Mouse (Mus musculus) forebrain, postnatal 0 days (tissue): ENCODE results near the gene Arhgap24. TPM values are rescaled to one million over a fixed set of nuclear protein-coding genes. Genes with fewer than 3 reads are reported as not detected.

Experiments
- ATAC-seq: fragments of 200-750 bp; cut with Nextera tagmentation; 2 replicates; pipeline ENCODE4 v1.8.0; 2017; ENCODE audit warnings: mild to moderate bottlenecking, moderate library complexity
- DNase-seq: peaks from one replicate; pipeline ENCODE4 v3.0.0-alpha.2; 2015
- H3K27ac ChIP-seq: fragments of 300-500 bp; sonication (generic); 2 replicates; pipeline ENCODE4 v1.5.1; 2014; ENCODE audit warnings: low read depth, mild to moderate bottlenecking, antibody characterized with exemption, low read length, moderate library complexity, mixed read lengths
- H3K27me3 ChIP-seq: fragments of 300-500 bp; sonication (generic); 2 replicates; pipeline ENCODE4 v1.6.1; 2014; ENCODE audit warnings: mild to moderate bottlenecking, low read length, mixed read lengths; ENCODE audit not compliant: insufficient read depth
- H3K36me3 ChIP-seq: fragments of 300-500 bp; sonication (generic); 2 replicates; pipeline ENCODE4 v1.6.1; 2014; ENCODE audit warnings: mild to moderate bottlenecking, moderate library complexity; ENCODE audit not compliant: insufficient read depth
- H3K4me1 ChIP-seq: fragments of 300-500 bp; sonication (generic); 2 replicates; pipeline ENCODE4 v1.6.1; 2014; ENCODE audit warnings: antibody characterized with exemption; ENCODE audit not compliant: insufficient read depth
- H3K4me2 ChIP-seq: fragments of 300-500 bp; sonication (generic); 2 replicates; pipeline ENCODE4 v1.6.1; 2014; ENCODE audit warnings: low read depth, mild to moderate bottlenecking, moderate library complexity
- H3K4me3 ChIP-seq: fragments of 300-500 bp; sonication (generic); 2 replicates; pipeline ENCODE4 v1.5.1; 2014; ENCODE audit warnings: low read depth, low read length, mixed read lengths
- H3K9ac ChIP-seq: fragments of 300-500 bp; sonication (generic); 2 replicates; pipeline ENCODE4 v1.6.1; 2014; ENCODE audit warnings: mild to moderate bottlenecking
- H3K9me3 ChIP-seq: fragments of 300-500 bp; sonication (generic); 2 replicates; pipeline ENCODE4 v1.6.1; 2016; ENCODE audit warnings: low read length
- CTCF ChIP-seq: sonication (generic); IDR thresholded peaks from 2 replicates; pipeline ENCODE4 v1.5.1; 2016; ENCODE audit warnings: antibody characterized with exemption, control low read depth, low read depth
- WGBS: fragments of 180-500 bp; shearing (Covaris S2); extraction: QIAGEN DNeasy Blood & Tissue Kit; methylation state at CpG from one replicate; pipeline ENCODE4 v1.1.7; 2014; 5-methylcytosine and 5-hydroxymethylcytosine counted together
- polyA plus RNA-seq: library from polyadenylated mRNA; unstranded; fragments of >200 nt; fragmentation: Nextera tagmentation; extraction: Ambion mirVana; gene quantifications from 2 replicates; pipeline ENCODE4 v1.2.1, GENCODE M21; 2015
- total RNA-seq: library from RNA; depleted of rRNA; stranded (reverse); fragments of >200 nt; gene quantifications from 2 replicates; pipeline ENCODE4 v1.2.3, GENCODE M21; 2014

Gene Arhgap24
- total and polyA plus RNA-seq, 2 experiments from 2014 or later, result 6.0 to 8.6 TPM

DNA sequence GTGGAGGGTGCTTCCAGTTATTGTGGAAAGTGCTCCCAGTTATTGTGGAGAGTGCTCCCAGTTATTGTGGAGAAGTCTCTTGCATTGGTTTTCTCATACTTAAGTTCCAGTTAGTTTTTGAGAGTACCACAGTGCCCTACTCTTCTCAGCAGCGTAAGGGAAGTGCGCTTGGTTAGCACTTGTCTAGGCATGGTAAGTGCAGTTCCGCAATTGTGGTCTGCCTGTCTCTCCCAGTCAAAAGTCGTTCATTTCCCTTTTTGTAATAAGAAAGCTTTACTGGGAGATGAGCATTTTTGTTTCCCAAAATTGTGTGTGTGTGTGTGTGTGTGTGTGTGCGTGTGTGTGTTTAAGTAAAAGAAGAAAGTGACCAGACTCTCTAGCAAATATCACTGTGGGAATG lies 17.6 kb downstream of the Arhgap24 start:
- H3K4me3 ChIP-seq, result no peak overlapping the region
- no peaks in the 10 kb centered on the region for H3K36me3 ChIP-seq
- H3K4me1 ChIP-seq, result no peaks in the 10 kb centered on the region; the same call in 1 of the 2 replicates
- no peak overlapping the region for H3K9ac ChIP-seq
- DNase-seq (no peak), ATAC-seq (no peak)
- no peak overlapping the region for H3K4me2 ChIP-seq
- H3K9me3 ChIP-seq, result no peaks in the 10 kb centered on the region
- no peak overlapping the region for H3K27ac ChIP-seq
- 92% methylated on average over 5 of the region's 5 CpGs for WGBS
- no peaks in the 10 kb centered on the region for H3K27me3 ChIP-seq
- TF ChIP-seq CTCF, result no peak

DNA sequence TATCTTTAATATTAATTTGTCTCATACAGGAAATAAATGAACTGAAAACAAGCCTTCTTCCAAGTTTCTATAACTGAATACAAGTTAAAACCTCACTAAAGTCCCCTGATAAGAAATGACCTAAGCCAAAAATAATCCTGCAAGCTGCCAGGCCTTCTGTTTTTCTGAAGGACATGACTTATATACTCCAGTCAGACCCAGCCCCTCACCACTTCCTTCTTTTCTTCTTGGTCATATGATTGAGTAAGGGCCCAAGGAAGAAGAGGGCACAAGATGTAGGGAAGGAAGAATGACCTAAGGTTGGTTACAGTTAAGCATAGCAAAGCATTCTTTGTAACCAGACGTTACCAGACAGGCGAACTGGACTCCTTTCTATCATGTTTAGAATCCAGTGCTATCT lies 21.1 kb downstream of the Arhgap24 start:
- no peak for TF ChIP-seq CTCF

DNA sequence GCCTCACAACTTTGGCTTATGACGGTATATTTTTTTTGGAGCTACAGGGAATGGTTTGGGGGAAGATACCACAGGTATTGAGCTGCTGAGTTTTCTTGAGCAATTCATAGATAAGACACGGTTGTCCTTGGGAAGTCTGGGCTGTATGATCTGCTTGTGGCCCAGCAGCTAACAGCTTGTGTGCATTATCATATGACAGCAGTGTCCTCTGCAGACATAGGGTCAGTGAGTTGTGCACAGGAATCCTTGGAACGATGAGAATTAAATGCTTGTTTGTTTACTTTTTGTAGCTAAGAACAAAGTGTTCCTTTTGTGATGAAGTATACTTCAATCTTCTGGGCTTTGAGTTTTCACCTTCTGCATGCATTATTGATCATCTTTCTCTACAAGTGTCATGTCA lies 21.9 kb downstream of the Arhgap24 start:
- H3K4me2 ChIP-seq, result no peak overlapping the region
- H3K4me1 ChIP-seq, result no peaks in the 10 kb centered on the region
- no peak overlapping the region for H3K4me3 ChIP-seq
- H3K9me3 ChIP-seq, result no peaks in the 10 kb centered on the region
- DNase-seq (no peak), ATAC-seq (no peak)
- no peak for TF ChIP-seq CTCF
- H3K9ac ChIP-seq, result no peak overlapping the region
- H3K27ac ChIP-seq, result no peak overlapping the region
- WGBS, result 86% methylated on average over 3 of the region's 3 CpGs
- H3K36me3 ChIP-seq, result no peaks in the 10 kb centered on the region
- H3K27me3 ChIP-seq, result no peaks in the 10 kb centered on the region

More for the DNA sequence above, 21.1 kb downstream of the Arhgap24 start:
- Histone ChIP-seq H3K27me3 (no peaks in the 10 kb centered on the region), H3K36me3 (no peaks in the 10 kb centered on the region), H3K27ac (no peak overlapping the region), H3K9me3 (no peaks in the 10 kb centered on the region), H3K4me3 (no peak overlapping the region), H3K9ac (no peak overlapping the region), H3K4me1 (no peaks in the 10 kb centered on the region), H3K4me2 (no peak overlapping the region)
- ATAC-seq (no peak), DNase-seq (no peak)
- 91% methylated on average over 2 of the region's 2 CpGs for WGBS

- Histone ChIP-seq H3K9ac (no peak overlapping the region), H3K27ac (no peak overlapping the region), H3K9me3 (no peaks in the 10 kb centered on the region), H3K36me3 (no peaks in the 10 kb centered on the region), H3K27me3 (no peaks in the 10 kb centered on the region), H3K4me2 (no peak overlapping the region), H3K4me1 (no peaks in the 10 kb centered on the region), H3K4me3 (no peak overlapping the region)
- no peak for TF ChIP-seq CTCF
- no peak for ATAC-seq
- 86% methylated on average over 2 of the region's 2 CpGs for WGBS
- DNase-seq, result no peak
These were observed 22.7 kb downstream of the Arhgap24 start for GRCm38 (mm10) chr5:102503868-102504267.

DNA sequence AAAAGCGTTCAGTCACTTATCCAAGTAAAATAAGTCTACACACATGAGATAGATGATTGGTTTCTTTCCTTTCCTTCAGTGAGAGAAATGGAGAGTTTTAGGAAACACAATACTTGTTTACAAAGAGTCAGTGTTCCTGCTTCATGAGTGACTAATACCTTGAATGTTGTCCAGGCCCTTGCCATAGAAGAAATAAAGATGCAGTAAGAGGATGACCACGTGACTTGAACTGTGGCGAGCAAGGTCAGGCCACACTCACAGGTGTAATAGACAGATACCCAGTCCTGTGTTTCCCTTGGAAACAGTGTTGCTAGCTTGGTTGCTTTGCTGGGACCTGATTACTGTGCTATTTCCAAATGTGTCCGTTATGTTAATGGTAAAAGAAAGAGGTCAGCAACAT lies 23.4 kb downstream of the Arhgap24 start:
- DNase-seq (no peak), ATAC-seq (no peak)
- Histone ChIP-seq H3K27ac (no peak overlapping the region), H3K4me2 (no peak overlapping the region), H3K4me3 (no peak overlapping the region), H3K9me3 (no peaks in the 10 kb centered on the region), H3K9ac (no peak overlapping the region), H3K27me3 (no peaks in the 10 kb centered on the region), H3K36me3 (no peaks in the 10 kb centered on the region), H3K4me1 (no peaks in the 10 kb centered on the region)
- TF ChIP-seq CTCF, result no peak
- WGBS, result 92% methylated on average over 4 of the region's 4 CpGs

GRCm38 (mm10) chr5:102508162-102508561 lies 27.0 kb downstream of the Arhgap24 start:
- Histone ChIP-seq H3K27ac (no peak overlapping the region), H3K9me3 (no peaks in the 10 kb centered on the region), H3K4me1 (no peaks in the 10 kb centered on the region), H3K4me3 (no peak overlapping the region), H3K36me3 (no peaks in the 10 kb centered on the region), H3K9ac (no peak overlapping the region), H3K27me3 (no peaks in the 10 kb centered on the region), H3K4me2 (no peak overlapping the region)
- ATAC-seq (no peak), DNase-seq (no peak)
- 75% methylated on average over 3 of the region's 3 CpGs for WGBS
- TF ChIP-seq CTCF, result peak; percentile 16; the same call in 1 of the 2 replicates

- H3K36me3 ChIP-seq, result no peaks in the 10 kb centered on the region
- H3K9ac ChIP-seq, result no peak overlapping the region
- DNase-seq, result no peak
- no peak overlapping the region for H3K4me2 ChIP-seq
- no peak for TF ChIP-seq CTCF
- no peak overlapping the region for H3K4me3 ChIP-seq
- no peak overlapping the region for H3K27ac ChIP-seq
- no peaks in the 10 kb centered on the region for H3K4me1 ChIP-seq
- H3K27me3 ChIP-seq, result no peaks in the 10 kb centered on the region
- ATAC-seq, result no peak
- no peaks in the 10 kb centered on the region for H3K9me3 ChIP-seq
- 51% methylated on average over 2 of the region's 2 CpGs for WGBS
These were observed 28.2 kb downstream of the Arhgap24 start for GRCm38 (mm10) chr5:102509381-102509780.

- WGBS, result 67% methylated on average over 4 of the region's 4 CpGs
- no peak for TF ChIP-seq CTCF
- Histone ChIP-seq H3K4me3 (no peak overlapping the region), H3K9me3 (no peaks in the 10 kb centered on the region), H3K27me3 (no peaks in the 10 kb centered on the region), H3K4me2 (no peak overlapping the region), H3K27ac (no peak overlapping the region), H3K9ac (no peak overlapping the region), H3K4me1 (no peaks in the 10 kb centered on the region), H3K36me3 (no peaks in the 10 kb centered on the region)
- ATAC-seq (no peak), DNase-seq (no peak)
These were observed 30.5 kb downstream of the Arhgap24 start for GRCm38 (mm10) chr5:102511651-102512050.
